Mouse (Mus musculus): ENCODE measurements around the gene Fbxw4. TPM values are rescaled to one million over a fixed set of nuclear protein-coding genes. Genes with fewer than 3 reads are reported as not detected.
"Not testable (repeated sequence)": the region's sequence is repeated elsewhere in the genome, so short reads cannot be mapped to it uniquely, and the experiment has no call there.

Gene Fbxw4
- total RNA-seq, 2 experiments from 2014 or later = 36.4 to 38.7 TPM

DNA sequence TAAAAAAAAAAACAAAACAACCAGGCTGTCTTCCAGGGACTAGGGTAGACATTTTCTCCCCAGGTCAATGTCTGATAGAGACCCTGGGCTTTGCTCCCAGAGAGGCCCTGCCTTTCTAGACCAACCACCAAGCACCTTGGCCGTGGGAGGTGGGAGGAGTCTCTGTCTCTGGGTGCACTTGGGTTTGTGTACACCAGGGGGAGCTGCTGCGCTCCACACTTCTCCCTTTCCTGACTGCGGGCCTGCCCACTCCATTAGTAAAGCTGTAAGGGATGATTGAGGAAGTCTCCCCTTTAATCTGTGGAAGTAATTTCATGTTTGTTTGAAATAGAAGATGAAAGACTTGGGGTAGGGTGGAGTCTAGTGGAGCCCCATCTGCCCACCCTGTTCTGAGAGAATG lies 78.9 kb downstream of the Fbxw4 start:
- peak; percentile 27 to 64 for DNase-seq (ENCODE audit: low spot score in 2 of 2)

DNA sequence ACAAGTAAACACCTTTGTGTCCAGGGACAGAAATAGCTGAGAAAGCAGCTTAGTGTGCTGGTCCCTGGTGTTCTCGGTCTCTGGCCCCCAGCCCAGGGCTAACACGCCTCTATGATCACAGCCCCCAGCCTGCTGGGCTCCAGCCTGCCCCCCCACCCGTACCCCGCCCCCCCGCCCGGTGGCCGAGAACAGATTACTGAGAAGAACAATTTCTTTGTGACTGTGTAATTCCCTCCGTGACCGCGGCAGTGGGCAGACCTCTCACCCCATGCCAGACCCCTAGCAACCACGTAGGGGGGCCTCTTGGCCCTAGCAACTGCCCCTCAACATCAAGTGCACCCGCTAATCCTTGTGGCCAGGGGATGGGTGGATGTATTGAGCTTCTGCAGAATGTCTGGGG lies 79.9 kb downstream of the Fbxw4 start:
- DNase-seq (ENCODE audit: low spot score in 2 of 2) = no peak

DNA sequence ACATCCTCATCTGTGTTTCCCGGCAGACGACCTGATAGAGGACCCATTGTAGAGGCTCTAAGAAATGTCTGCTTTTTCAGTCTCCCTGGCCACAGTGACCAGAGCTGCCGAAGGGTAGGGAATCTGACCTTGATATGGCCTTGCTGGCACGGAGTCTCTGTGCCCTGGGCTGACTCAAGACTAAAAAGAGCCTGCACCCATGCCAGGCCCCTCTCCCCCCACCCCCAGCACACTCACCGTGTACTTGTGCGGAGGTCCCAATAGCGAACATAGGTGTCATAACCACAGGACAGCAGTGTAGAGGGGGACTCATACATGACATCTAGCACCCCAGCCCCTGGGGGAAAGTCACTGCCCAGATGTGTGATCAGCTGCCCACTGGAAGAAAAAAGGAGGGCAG lies 80.7 kb downstream of the Fbxw4 start:
- DNase-seq (ENCODE audit: low spot score in 2 of 2) = no peak

DNA sequence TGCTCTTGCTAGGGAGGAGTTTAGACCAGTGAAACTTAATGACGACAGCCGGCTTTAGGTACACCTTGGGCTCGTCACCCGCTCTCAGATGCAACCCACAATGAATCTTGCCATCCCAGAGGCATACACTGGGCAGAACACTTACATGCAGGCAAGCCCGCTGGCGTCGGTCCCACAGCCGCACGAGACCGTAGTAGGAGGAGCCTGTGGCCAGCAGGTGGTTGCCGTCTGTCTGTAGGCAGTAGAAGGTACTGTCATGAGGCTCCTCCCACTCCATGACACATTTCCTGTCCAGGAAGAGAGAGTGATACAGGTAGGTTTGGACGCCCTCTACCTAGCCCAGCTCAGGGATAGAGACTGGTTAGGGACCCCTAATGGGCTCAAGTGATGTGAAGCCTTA lies 81.1 kb downstream of the Fbxw4 start:
- no peak for DNase-seq (ENCODE audit: low spot score in 2 of 2)

DNA sequence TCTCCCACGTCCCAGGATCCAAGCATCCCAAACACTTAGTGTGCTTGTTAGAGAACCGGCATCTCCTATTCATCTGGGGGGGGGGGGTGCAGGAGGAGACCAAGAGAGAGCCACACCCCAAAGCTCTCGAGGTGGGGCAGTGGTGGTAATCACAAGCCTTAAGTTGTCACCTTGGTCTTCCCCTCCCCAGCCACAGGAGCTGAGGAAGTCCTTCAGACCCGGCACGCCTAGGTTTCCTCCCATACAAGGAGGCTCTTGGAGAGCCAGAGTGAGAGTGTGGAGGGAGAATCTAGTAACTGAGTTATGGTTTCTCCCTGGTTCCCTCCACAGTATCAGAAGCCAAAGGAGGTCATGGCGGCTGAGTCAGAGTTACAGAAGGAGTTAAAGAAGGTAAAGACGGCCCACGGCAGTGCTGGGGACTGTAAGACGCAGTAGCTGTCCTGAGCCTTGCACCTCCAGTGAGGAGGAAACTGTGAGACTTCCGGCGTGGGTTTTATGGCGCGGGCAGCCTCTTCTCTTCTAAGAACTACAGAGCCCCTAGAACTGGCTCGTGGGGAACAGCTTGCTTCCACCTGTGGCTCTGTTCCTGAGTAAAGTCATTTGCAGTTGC lies 82.9 kb downstream of the Fbxw4 start:
- no peak for DNase-seq (ENCODE audit: low spot score in 2 of 2)

DNA sequence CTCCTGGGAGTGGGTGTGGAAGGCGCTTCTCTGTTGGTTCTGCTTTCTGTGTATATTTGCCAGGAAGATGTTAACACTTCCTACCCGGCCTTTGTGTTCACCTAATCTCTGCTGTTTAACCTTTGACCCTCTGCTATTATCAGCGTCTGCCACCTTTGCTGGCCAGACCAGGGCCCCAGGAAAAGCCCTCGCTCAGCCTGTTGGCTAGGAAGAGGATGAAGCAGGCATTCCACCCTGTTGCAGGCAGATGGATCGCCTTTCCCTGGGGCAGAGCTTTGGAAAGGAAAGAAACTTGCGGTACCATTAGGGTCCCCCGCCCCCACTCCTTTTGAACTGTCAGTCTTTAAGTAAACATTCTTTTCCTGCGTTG lies 84.5 kb downstream of the Fbxw4 start:
- DNase-seq (ENCODE audit: low spot score in 2 of 2) = no peak

DNA sequence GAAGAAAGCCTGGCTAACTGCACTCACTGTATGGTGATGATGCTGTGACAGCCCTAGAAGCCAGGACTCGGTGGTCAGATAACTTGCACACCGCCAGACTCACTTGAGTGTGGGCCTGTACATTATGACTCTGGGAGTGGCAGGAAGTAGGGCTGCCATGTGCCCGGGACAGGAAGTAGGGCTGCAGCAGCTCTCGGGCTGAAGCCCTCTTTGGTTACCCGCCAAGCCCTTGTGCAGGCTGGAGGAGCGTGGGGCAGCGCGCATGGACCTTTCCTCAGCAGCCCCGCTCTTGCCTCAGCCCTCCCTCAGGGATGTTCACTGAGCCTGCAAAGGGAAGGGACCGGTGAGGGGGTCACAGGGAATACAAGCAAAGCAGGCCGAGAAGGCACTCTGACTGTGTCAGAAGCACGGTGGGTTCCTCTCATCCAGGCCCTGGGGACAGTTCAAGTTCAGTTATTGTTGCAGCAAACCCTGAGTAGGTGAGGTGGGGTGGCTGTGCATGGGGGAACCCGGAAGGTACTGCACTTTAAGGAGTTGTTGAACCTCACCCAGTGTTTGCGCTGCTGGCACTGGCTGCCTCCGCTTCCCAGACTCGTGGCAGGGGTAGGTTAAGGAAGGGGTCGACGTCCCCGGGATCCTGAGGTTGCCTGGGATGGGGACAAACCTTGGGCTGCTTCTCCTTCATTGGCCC lies 85.0 kb downstream of the Fbxw4 start:
- DNase-seq (ENCODE audit: low spot score in 2 of 2) = no peak

DNA sequence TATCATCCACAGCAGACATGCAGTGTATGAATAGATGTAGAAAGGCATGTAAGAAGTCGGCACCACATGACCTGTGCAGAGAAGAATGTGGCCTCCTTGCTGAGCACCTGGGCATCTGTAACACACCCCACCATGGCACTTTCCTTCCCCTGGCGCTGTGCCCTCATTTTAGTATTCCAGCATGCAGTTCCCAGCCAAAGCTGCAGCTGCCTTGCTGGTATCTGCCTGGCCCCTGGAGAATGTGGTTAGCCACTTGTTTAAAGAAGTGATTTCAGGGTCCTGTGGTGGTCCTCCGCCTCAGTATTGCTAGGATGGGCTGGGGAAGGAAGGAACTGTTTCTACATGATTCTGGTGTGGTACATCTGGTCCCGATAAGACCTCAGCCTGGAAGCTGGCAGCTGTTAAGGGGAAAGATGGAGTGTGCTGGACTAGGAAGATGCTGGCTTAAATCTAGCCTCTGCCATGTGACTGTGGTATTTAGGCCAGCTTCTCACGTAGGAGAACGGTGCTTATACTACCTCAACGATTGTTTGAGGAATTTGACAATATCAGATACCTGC lies 85.7 kb downstream of the Fbxw4 start:
- DNase-seq (ENCODE audit: low spot score in 2 of 2) = no peak

DNA sequence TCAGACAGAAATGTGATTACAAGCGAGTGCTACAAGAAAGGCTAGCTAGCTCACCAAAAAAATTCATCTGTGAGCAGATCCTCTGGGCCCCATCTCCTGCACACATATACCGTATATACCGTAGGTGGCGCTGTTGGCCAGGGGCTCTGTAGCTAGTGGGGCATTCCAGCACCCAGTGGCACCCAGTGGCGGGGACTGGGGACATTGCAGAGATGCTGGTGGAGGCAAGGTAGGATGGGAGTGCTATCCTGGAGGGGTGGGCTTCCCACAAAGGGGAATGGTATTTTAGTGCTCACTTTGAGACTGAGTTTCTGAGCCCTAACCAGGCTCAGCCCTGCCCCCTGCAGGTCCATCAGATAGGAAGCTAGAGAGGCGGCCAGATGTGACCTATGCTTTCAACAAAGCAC lies 86.2 kb downstream of the Fbxw4 start:
- peak; percentile 63 to 83 for DNase-seq (ENCODE audit: low spot score in 2 of 2)

DNA sequence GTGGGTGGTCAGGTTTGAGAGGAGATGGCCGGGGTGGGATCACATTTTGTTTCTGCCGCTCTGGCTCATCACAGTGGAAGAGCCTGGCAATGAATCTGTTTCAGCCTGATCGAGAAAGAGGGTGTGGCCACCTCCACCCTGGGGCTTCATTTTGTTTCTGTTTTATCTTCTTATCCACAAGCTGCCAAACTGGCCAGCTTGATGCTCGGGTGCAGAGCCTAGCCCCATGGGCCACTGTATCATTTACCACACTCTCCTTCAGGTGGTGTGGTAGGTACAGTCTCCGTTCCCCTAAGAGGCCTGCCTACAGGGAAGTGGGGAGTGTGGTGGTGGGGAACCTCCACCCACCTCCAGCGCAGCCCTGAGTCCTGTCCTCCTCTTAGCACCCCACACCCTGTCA lies 87.1 kb downstream of the Fbxw4 start:
- DNase-seq (ENCODE audit: low spot score in 2 of 2) = no peak

DNA sequence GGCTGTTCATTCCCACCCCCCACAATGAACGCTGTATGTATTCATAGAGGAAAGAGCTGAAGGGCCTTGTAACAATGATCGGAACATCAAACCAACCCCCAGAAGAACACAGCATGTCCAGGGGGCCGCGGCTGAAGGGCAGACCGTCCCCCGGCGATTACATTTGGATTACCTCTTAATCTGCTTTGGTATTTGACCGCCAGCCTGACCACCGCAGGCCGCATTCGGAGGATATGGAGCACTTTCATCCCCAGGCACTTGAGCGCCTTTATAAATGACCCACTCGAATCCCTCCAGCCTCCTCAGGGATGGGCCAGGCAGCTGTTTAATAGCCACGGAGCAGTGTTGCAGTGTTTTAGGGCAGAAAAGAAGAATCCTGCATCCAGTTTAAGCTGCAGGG lies 92.7 kb downstream of the Fbxw4 start:
- DNase-seq (ENCODE audit: low spot score in 2 of 2) = no peak

DNA sequence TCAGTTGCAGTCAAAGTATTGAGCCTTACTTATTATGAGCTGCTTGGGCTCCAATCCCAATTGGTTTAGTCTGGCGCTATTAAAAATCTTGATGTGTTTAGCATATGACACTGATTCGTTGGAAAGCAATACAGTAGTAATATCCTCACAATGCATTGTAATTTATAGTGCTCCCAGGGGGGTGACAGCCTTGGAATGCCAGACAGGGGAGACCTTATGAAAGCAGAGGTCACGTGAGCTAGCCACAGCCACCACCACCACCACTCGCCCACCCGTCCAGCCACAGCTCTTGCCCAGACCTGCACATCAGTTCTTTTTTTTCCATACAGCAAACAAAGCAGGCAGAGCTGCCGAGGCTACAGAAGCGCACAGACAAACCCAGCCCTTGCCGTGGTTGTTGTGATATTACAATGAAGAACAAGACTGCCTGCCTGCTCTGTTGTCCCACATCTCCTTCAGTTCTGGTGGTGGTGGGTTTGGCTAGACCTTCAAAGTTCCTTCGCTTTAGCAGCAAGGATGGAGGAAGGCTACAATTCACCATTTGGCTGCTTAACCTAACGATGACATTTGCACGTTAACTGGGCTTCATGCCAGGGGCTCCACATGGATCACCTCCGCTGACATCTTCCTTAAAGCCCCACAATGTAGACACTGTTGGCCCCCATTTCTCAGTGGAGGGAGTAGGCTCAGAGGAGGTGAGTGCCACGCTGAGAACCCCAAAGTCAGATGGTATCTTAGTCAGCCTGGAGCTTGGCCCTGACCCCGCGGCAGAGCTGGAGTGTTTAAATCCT lies 94.0 kb downstream of the Fbxw4 start:
- no peak for DNase-seq (ENCODE audit: low spot score in 2 of 2)

DNA sequence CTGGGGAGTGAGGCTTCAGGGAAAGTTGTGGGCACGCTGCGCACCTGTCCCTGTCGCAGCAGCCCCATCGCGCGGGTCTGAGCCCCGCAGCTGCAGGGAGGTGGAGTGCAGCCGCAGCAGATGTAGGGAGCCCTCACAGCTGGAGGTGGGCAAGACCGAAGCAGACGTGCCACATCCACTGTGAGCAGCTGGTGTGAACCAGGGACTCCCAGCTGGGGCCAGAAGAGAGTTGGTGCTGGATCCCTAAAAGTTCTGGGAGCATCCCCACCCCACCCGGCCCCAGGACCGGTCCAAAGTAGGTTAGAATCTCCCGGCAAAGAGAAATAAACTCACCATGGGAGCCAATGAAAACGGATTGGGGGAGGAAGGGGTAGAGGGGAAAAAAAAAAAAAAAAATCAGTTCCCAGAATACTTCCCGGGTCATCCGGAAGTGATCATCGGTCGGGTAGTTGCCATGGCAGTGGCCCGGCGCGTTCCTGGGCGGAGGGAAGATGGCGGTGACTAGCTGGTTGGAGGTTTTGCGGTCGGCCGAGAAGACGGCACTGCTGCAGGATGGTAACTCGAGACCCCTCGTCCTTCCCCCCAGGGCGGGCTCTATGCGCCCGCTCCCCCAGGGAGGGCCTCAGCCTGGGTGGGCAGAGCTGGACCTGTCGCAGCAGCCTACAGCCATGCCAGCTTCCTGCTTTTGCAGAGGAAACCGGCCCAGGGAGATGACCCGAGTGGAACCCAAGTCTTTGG lies 99.8 kb downstream of the Fbxw4 start, which contains the start of the genes Poll and Gm17018:
TSS of gene Poll (minus strand) at position 379 of the 738 bp plus-strand sequence.
TSS of gene Gm17018 (plus strand) at position 463 of the 738 bp plus-strand sequence.
- DNase-seq (ENCODE audit: low spot score in 2 of 2) = peak; percentile 82

DNA sequence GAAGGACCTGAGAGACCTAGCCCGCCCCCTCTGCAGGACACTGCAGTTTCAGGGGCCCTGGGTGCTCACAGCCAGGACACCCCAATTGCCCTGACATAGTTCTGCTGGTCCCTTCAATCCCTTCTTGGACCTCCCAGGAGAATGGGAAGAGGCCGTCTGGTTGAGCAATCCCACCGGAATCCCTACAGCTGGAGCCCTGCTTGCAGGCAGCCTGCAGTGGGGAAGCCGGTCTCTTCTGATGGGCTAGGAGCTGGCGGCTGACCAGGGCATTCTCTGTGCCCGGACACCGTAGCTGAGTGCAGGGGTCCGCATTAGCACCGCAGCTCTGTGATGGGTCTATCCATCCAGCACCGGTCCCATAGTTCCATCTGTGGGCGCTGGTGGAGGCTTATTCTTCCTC lies 106.0 kb downstream of the Fbxw4 start:
- no peak for DNase-seq (ENCODE audit: low spot score in 2 of 2)

DNA sequence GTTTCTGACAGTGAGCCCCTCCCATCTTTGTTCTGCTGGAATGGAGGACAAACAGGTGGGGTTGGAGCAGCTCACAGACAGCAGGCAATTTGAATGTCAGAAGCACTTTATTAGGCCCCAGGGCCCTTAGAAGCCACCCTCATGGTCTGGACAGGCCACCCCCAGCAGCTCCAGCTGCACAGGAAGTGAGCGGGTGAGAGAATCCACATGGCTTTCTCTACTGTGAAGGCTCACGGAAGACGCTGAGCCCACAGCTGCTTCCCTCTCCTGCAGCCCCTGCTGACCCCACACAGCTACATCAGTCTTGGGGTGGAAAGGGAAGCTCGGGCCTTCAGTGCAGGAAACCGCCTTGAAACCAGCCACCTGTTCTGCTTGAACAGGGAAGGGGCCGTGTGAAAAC lies 107.9 kb downstream of the Fbxw4 start:
- no peak for DNase-seq (ENCODE audit: low spot score in 2 of 2)

DNA sequence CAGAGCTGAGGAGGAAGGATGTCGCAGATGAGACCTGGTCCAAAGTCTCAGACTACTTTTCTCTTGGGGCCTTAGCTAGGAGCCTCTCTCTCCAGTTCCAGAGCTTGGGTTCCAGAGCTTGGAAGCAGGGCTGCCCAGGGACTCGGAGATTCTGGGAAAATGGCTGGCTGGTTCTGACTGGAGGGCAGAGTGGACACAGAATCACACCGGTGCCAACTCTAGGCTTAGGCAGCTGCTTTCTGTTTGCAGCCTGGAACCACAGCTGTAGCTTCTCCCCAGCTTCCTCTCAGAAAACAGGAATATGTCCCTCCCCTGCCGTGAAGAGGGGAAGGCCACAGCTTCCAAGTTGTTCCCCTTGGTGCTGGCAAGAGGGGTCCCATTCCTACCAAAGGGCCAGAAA lies 110.2 kb downstream of the Fbxw4 start:
- DNase-seq (ENCODE audit: low spot score in 2 of 2) = no peak

DNA sequence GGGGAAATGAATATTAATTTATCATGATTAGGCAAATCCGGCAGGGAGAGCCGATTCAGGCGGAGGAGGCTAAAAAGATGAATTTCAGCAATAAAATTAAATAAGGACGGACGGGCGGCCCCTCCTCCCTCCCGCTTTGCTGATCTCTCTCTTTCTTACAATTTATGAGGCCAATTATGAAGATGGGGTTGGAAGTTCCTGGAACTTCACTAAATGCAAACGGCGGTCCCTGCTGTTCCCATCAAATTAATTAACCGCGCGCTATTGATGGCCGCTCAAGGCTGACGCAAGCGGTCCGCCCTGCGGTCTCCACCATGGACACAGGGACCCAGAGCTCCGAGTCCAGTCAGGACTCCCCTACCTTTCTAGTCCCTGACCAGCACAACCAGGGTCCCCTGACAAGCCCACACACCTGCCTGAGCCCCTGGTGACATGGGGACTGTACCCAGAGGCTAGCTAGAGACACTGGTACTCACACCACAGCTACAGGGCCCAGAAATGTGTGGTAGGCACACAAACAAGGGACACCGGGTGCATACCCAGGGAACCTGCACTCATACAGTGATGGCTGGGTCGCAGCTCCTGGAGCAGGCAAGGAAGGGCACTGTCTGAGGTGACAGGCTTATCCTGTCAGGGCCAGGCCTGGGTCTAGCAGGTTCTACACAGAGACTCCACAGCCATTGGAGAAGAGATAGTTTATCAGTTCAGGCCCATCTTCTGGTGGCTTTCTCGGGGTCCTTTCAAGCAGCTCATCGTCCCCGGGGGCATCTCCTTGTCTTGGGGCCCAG lies 110.8 kb downstream of the Fbxw4 start:
- DNase-seq (ENCODE audit: low spot score in 2 of 2) = no peak

DNA sequence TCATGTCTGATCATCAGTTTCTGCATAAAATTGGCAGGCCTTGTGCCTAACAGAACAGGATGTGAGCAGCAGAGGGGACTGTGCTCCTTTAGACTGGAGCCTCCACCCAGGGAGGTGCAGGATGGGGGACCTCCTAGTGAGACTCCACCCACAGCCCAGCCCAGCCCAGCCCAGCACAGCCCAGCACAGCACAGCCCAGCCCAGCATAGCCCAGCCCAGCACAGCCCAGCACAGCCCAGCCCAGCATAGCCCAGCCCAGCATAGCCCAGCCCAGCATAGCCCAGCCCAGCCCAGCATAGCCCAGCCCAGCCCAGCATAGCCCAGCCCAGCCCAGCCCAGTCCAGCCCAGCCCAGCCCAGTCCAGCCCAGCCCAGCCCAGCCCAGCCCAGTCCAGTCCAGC lies 111.9 kb downstream of the Fbxw4 start:
- not testable (repeated sequence) for DNase-seq (ENCODE audit: low spot score in 2 of 2)

DNA sequence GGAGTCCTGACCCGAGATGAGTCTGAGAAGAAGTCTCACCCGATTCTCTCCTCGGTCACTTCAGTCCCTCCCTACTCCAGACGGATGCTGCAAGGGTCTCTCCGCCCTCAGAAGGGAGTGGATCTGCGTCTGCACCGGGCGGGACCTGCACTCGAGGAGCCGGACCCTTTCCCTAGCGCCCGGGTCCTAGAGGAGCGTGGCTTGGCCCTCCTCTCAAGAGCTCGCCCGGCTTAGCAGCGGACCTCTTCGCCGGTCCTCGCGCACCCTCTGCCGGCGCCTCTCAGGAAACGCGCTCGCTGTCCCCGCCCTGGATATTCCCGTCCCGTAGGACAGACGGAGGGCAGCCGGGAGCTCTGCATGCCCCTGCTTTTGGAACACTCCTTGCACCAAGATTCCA lies 115.2 kb downstream of the Fbxw4 start:
- peak; percentile 66 to 86 for DNase-seq (ENCODE audit: low spot score in 2 of 2)

DNA sequence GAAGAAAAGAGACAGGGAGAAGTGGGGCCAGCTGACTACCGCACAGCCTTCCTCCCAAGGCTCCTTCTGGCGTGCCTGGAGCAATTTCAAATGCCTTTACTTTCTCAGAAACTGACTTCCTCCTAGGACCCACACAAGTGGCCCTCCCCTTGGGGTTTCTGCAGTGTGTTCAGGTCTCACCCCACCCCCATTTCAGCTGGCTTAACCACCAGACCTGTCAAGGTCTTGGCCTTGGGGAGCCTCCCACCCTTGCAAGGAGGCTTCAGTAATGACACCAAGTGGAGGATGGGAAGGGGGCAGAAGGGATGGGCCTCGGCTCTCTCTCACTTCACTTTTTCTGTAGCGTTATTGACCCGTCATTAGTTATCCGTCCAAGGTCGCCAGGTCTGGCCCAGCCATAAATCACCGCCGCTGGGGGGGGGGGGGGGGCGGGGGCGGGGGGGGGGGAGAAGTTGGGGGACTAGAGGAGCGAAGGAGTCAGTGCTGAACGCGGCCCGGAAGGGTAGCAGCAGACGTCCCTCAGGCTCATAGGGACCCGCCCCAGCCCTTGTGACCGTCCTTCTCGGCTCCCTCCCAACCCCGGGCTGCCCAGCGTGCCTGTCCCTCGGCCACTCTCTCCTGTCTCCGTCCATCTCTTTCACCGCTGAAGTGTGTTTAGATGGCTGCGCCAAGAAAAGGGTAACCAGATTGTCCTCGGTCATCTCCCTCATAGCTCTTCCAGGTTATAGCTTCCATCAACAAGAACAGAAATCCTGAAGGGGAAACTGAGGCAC lies 115.8 kb downstream of the Fbxw4 start:
- no peak for DNase-seq (ENCODE audit: low spot score in 2 of 2)

Measured in layer of hippocampus, adult 18-20 months (tissue).